Mouse (Mus musculus): ENCODE data around the gene Wwp2.

The Wwp2 gene

GRCm38 (mm10) chr8:107556511-107556936 lies 120.4 kb downstream of the Wwp2 start:
- DNase-seq (ENCODE audit: low spot score in 2 of 2) = no peak

DNA sequence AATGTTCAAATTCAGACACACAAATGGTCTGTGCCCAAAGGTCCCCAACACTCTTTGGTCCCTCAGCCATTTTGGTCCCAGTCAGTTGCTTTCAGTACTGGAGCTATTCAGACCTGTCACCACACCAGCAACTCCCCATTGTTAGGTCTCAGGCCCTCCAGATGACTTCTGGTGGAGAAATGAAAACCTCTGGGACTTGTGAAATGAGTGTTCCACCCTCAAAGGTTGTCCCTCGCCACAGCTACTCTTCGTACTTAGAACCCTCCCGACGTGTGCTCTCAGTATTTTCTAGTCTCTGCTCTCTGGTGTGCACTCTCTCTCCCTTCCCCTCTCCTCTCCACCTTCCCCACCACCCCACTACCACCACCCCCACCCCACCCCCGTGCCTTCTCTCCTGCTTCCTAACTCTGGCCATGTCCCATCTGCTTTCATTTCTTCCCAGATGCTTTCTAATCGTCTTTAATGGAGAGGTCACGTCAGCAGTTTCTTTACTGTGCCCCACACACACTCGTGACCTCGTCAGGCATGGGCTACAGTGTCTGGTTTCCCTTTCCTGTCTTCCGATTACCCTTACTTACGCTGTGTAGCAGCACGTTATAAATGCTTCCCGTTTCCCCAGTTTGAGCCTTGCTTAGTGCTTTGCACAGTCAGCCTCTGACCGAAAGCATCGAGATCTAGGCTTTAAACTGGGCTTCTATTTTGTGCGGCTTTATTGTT lies 124.8 kb downstream of the Wwp2 start:
- no peak for DNase-seq (ENCODE audit: low spot score in 2 of 2)

DNA sequence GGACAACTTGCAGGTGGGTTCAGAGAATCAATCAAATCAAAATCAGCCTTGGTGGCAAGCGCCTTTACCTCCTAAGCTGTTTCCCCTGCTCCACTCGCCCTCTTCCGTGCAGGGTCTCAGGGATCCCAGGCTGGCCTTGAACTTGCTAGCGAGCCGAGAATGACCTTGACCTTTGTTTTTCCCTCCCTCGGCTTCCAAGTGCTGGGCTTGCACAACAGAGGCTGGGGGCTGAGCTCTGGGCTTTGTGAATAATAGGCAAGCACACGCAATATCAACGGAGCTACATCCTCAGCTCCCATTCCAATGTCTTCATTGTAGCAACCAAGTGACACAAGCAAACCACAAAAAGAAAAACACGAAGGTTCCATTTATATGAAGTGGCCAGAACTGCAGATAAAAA lies 126.0 kb downstream of the Wwp2 start:
- DNase-seq (ENCODE audit: low spot score in 2 of 2) = no peak

GRCm38 (mm10) chr8:107571046-107571445 lies 134.9 kb downstream of the Wwp2 start:
- no peak for DNase-seq (ENCODE audit: low spot score in 2 of 2)

- DNase-seq (ENCODE audit: low spot score in 2 of 2) = no peak
These were observed 135.4 kb downstream of the Wwp2 start for GRCm38 (mm10) chr8:107571486-107572135.

GRCm38 (mm10) chr8:107572497-107572896 lies 136.3 kb downstream of the Wwp2 start:
- DNase-seq (ENCODE audit: low spot score in 2 of 2) = peak; percentile 26 to 31

- DNase-seq (ENCODE audit: low spot score in 2 of 2) = no peak
These were observed 138.6 kb downstream of the Wwp2 start for GRCm38 (mm10) chr8:107574771-107575170.

GRCm38 (mm10) chr8:107576702-107577101 lies 140.5 kb downstream of the Wwp2 start:
- peak; percentile 37 to 56 for DNase-seq (ENCODE audit: low spot score in 2 of 2)

DNA sequence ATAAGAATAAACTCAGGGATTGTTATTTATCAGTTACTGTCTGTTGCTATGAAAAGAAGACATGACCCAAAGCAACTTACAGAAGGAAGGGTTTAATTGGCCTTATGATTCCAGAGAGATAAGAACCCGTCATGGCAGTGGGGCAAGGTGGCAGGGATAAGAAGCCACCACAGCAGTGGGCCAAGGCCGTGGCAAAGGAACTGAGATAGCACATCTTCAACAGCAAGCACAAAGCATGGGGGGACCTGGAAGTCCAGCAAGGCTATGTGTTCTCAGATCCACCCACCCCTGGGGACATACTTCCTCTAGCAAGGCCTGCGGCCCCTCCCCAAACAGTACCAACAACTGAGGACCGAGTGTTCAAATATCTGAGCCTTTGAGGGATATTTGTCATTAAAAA lies 141.5 kb downstream of the Wwp2 start:
- no peak for DNase-seq (ENCODE audit: low spot score in 2 of 2)

- DNase-seq (ENCODE audit: low spot score in 2 of 2) = no peak
These were observed 142.0 kb downstream of the Wwp2 start for GRCm38 (mm10) chr8:107578132-107578531.

DNA sequence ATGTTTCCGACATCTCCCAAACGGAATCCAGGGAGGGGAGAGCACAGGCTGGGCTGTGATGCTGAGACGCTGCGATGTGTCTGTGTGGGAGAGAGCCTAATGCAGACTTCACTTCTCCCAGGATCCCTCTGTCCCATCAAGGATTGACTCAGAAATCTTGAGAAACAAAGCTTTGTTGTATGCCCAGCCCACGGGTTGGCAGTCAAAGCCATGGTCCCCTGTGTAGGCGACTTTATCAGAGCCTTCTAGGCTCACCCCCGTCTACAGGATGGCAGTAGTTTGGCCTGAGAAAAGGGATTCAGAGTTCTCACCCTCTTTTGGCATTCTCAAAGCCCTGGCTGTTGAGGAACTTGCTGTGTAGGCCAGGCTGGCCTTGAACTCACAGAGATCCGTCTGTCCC lies 142.4 kb downstream of the Wwp2 start:
- DNase-seq (ENCODE audit: low spot score in 2 of 2) = no peak

- DNase-seq (ENCODE audit: low spot score in 2 of 2) = no peak
These were observed 144.7 kb downstream of the Wwp2 start for GRCm38 (mm10) chr8:107580879-107581278.

DNA sequence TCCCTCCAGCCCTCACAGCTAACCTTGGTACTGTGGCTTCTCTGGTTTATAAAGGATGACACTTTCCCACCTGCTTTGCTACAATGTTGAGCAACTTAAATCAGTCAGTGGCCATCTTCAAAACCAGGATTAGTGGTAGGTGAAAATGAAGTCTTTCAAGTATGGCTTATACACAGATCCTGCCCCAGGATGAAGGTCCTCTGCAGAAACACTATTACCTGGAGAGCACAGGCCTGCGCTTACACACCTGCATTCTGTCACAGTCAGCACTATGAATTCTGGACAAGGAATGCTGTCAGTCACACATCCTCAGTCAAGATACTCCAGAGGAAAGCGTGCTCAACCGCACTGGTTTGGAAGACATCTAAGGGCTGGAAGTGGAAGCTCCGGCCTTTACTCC lies 145.4 kb downstream of the Wwp2 start:
- DNase-seq (ENCODE audit: low spot score in 2 of 2) = no peak

DNA sequence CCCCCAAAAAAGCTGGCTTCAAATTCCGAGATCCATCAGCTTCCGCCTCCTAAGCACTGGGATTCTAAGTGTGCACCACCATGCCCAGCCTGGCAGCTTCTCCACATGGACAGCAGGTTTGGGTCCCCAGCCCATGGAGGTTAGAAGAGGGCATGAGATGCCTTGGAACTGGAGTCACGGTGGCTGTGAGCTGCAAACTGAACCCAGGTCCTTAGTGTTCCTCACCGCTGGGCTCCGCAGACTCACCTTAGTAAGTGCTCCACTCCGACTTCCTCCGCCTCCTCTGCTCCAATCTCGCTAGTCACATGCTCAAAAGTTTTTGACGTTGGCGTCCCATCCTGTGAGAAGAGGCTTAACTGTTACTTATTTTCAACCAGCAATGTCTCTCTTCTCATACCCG lies 146.0 kb downstream of the Wwp2 start:
- no peak for DNase-seq (ENCODE audit: low spot score in 2 of 2)

DNA sequence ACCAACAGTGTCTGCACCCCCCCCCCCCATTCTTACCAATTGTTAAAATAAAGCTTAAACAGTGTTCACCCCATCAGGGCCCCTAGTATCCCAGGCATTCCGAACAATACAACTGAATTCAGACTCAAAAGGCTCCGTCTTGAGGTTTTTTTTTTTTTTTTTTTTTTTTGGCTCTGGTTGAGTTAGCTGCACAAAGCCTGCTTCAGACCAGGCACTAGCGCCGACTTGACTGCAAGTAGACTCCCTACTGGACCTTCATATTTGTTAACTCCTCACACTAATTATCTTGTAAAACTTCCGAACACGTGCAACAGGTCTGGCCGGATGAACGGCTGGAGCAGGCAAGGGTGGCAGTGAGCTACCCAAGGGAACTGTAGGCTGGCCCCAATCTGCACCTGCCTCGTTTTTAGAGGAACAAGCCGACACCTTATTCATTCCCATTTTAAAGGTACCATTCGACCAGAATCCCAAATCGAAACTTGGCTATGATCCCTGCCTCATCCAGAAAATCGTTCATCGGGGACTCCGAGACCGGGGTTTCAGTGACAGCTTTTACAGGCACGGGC lies 151.3 kb downstream of the Wwp2 start:
- peak; percentile 16 to 41 for DNase-seq (ENCODE audit: low spot score in 2 of 2)

- peak; percentile 91 for DNase-seq (ENCODE audit: low spot score in 2 of 2)
These were observed 152.0 kb downstream of the Wwp2 start, which contains the start of gene Psmd7 for GRCm38 (mm10) chr8:107587995-107588780. Gene Psmd7 (minus strand): TSS chr8:107588464.

DNA sequence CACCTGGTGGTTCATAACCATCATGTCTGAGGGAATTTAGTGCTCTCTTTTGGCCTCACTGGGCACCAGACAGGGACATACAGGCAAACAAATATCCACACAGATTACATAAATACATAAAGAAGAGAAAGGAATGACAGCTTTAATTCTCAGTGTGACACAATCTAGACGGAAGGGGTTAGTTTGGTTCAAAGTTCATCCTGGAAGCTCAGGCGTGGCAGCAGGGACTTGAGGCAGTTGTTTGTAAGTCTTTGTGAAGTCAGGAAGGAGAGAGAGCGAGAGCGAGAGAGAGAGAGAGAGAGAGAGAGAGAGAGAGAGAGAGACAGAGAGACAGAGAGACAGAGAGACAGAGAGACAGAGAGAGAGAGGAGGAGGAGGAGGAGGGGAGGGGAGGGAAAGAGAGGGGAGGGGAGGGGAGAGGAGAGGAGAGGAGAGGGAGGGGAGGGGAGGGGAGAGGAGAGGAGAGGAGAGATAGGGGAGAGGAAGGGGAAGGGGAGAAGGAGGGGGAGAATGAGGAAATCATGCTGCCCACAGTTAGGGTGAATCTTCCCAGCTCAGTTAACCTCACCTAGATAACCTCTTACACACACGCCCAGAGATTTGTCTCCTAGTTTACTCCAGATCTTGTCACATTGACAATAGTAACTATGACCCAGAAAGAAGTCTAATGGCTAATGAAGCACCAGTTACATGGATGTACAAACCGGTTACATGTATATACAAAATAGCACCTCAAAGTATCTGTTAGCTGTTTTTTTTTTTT lies 158.0 kb downstream of the Wwp2 start:
- DNase-seq (ENCODE audit: low spot score in 2 of 2) = no peak

DNA sequence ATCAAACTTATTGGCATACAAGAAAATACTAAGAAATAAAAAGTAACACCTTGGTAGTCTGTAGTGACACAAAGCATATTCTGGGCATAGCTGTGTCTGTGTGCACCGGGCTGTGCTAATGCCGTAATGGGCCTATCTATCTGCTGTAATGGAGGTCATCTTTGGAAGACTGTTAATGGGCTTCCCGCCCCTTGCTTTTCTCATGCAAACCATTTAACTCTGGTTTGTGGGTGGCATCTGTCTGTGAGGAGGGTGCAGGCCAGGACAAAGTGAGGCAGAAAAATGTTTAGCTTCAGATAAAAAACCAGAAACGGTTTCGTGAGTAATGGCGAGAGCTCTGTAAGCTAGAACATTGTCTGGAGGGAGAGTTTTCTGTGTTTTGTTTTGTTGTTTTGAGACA lies 158.7 kb downstream of the Wwp2 start:
- DNase-seq (ENCODE audit: low spot score in 2 of 2) = no peak

- no peak for DNase-seq (ENCODE audit: low spot score in 2 of 2)
These were observed 161.6 kb downstream of the Wwp2 start for GRCm38 (mm10) chr8:107597731-107598130.

- no peak for DNase-seq (ENCODE audit: low spot score in 2 of 2)
These were observed 163.5 kb downstream of the Wwp2 start for GRCm38 (mm10) chr8:107599691-107600090.

- peak in 1 of 2 experiments; percentile 23 for DNase-seq (ENCODE audit: low spot score in 2 of 2)
These were observed 166.9 kb downstream of the Wwp2 start for GRCm38 (mm10) chr8:107603026-107603425.

All from urinary bladder, adult 18-20 months (tissue).